Mouse (Mus musculus) CH12.LX (cell line): ENCODE measurements at regions not wholly inside any gene's neighbourhood (a gene's known extent, or its start where the extent isn't known, plus 50 kb on each side); places are given as distances from the start of the nearest gene placed in this dataset.

Experiments
- CHD2 ChIP-seq: IDR thresholded peaks from 2 replicates; pipeline ENCODE4 v1.6.1; 2011; ENCODE audit warnings: low read length, improper control_type of control experiment
- CTCF ChIP-seq, 2 experiments: IDR thresholded peaks in 1 of 2; conservative IDR thresholded peaks in 1 of 2; 2 replicates each; pipeline ENCODE4 v1.5.1; 2011 to 2012; ENCODE audit warnings: low read depth in 2 of 2, low read length in 2 of 2, improper control_type of control experiment in 1 of 2, inconsistent platforms in 1 of 2, mild to moderate bottlenecking in 1 of 2, moderate library complexity in 1 of 2
- EP300 ChIP-seq: IDR thresholded peaks from 2 replicates; pipeline ENCODE4 v1.6.1; 2011; ENCODE audit warnings: low read length, improper control_type of control experiment
- ETS1 ChIP-seq: conservative IDR thresholded peaks from 2 replicates; pipeline ENCODE4 v1.6.1; 2012; ENCODE audit warnings: low read depth, mild to moderate bottlenecking, inconsistent platforms, low read length, improper control_type of control experiment, moderate library complexity
- MAFK ChIP-seq: IDR thresholded peaks from 2 replicates; pipeline ENCODE4 v1.6.1; 2011; ENCODE audit warnings: low read length, improper control_type of control experiment; ENCODE audit not compliant: insufficient replicate concordance
- MYC ChIP-seq: IDR thresholded peaks from 2 replicates; pipeline ENCODE4 v1.6.1; 2011; ENCODE audit warnings: low read depth, mild to moderate bottlenecking, improper control_type of control experiment, low read length
- NRF1 ChIP-seq: IDR thresholded peaks from 2 replicates; pipeline ENCODE4 v1.6.1; 2014; ENCODE audit warnings: low read depth, mild to moderate bottlenecking, inconsistent platforms, low read length, improper control_type of control experiment, moderate library complexity
- POLR2A ChIP-seq: IDR thresholded peaks from 2 replicates; pipeline ENCODE4 v1.6.1; 2011; ENCODE audit warnings: low read depth, mild to moderate bottlenecking, improper control_type of control experiment, low read length
- POLR2AphosphoS2 ChIP-seq: IDR thresholded peaks from 2 replicates; pipeline ENCODE4 v1.6.1; 2011; ENCODE audit warnings: low read depth, low read length, improper control_type of control experiment
- RCOR1 ChIP-seq: conservative IDR thresholded peaks from 2 replicates; pipeline ENCODE4 v1.6.1; 2012; ENCODE audit warnings: low read depth, mild to moderate bottlenecking, inconsistent platforms, low read length, improper control_type of control experiment
- TCF12 ChIP-seq: IDR thresholded peaks from 2 replicates; pipeline ENCODE4 v1.6.1; 2014; ENCODE audit warnings: low read depth, mild to moderate bottlenecking, inconsistent platforms, low read length, improper control_type of control experiment
- USF2 ChIP-seq: conservative IDR thresholded peaks from 2 replicates; pipeline ENCODE4 v1.6.1; 2011; ENCODE audit warnings: low read depth, low read length, improper control_type of control experiment
- ZKSCAN1 ChIP-seq: IDR thresholded peaks from 2 replicates; pipeline ENCODE4 v1.6.1; 2012; ENCODE audit warnings: low read depth, inconsistent platforms, low read length, improper control_type of control experiment, borderline replicate concordance
- ZNF384 ChIP-seq: IDR thresholded peaks from 2 replicates; pipeline ENCODE4 v1.6.1; 2012; ENCODE audit warnings: low read depth, low read length, improper control_type of control experiment, inconsistent platforms

DNA sequence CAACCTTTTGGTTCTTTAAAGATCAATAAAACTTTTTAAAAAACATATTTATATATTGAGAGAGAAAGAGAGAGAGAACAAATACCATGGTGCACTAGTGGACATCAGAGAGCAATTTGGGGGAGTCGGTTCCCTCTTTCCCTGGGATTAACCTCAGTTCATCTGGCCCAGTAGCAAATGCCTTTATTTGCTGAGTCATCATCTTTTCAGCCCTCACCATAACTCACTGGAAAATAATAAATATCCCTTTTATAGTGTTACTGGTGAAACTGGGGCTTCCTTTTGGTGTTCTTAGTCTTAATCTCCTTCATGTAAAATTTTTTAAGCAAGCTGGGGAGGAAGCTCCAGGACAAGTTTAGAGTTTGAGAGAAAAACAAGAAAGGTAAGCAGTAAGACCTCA lies 105.3 kb upstream of the Arg1 start:
- TF ChIP-seq TCF12 (no peak), USF2 (no peak), CTCF (conservative IDR thresholded peaks at IDR 0.05 in 1 of 2, IDR thresholded peaks at IDR 0.05 in 1 of 2; ENCODE audit: low read depth in 2 of 2, low read length in 2 of 2) (no peak), NRF1 (no peak), MYC (no peak), POLR2A (no peak), MAFK (peak; percentile 99), EP300 (no peak), ZNF384 (no peak), ETS1 (no peak), RCOR1 (no peak), ZKSCAN1 (no peak), CHD2 (no peak), POLR2AphosphoS2 (no peak)
